Comparison of ENCODE assay signal across 8 mouse cellular contexts in the genomic region with DNA sequence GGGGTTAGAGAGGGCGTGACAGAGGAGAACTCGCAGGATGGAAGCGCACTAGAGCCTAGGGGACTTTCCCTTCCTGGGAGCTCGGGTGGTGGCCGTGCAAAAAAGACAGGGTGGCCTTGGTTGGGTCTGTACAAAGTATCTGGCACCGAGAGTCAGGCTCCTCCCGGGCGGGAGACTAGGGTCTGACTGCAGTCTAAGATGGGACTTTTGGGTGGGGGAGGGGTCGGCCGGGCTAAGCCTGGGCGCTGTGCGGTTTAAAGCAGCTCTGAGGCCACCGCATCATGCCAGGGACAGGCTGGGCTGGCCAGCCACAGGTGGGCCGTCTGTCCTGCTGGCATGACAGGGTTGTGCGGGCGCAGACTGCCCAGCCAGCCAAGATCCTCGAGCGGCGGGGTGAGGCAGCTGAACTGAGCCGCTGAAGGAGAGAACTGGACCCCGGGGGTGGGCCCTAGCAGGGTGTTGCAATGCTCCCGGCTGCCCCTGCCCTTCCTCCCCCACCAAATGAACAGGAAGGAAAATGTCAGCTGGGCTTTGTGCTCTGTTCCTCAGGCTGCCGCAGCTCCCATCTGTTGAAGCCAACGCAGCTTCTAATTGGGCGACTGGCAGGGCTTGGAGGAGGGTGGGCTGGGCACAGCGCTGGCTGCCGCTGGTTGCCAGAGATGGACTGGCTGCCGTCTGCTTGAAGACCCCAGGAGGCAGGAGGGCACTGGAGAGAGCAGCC. TPM values are rescaled to one million over a fixed set of nuclear protein-coding genes. Genes with fewer than 3 reads are reported as not detected.
A peak's percentile ranks its signal among the peaks of the same experiment; 100 is the strongest.
DNase-seq lines count a peak whose midpoint lies in the region; ATAC-seq lines count a peak whose summit lies in the region.

No protein-coding gene starts in this region.

- no peaks in the 10 kb centered on the region for H3K9me3 ChIP-seq in lung, embryonic 16.5 days (ENCODE audit: control insufficient read depth, low read length)
- H3K9me3 ChIP-seq in embryonic facial prominence, embryonic 10.5 days, result no peaks in the 10 kb centered on the region
- no peaks in the 10 kb centered on the region for H3K9me3 ChIP-seq in heart, embryonic 14.5 days (ENCODE audit: control insufficient read depth, low read length)
- no peaks in the 10 kb centered on the region for H3K9me3 ChIP-seq in midbrain, embryonic 13.5 days

- peak overlapping the region; percentile 55 for H3K4me3 ChIP-seq in lung, embryonic 16.5 days (ENCODE audit: low read length)
- peak overlapping the region; percentile 78 for H3K4me3 ChIP-seq in embryonic facial prominence, embryonic 10.5 days
- H3K4me3 ChIP-seq in heart, embryonic 14.5 days (ENCODE audit: control insufficient read depth in 1 of 2, insufficient read depth in 1 of 2, low read depth in 1 of 2, low read length in 2 of 2), result peak overlapping the region; percentile 56 to 65
- H3K4me3 ChIP-seq in midbrain, embryonic 13.5 days (replicated peaks), result peak overlapping the region; percentile 85

- H3K9ac ChIP-seq in lung, embryonic 16.5 days (ENCODE audit: low read length), result peak overlapping the region; percentile 60
- H3K9ac ChIP-seq in heart, embryonic 14.5 days (ENCODE audit: low read length), result peak overlapping the region; percentile 75
- H3K9ac ChIP-seq in midbrain, embryonic 13.5 days (replicated peaks), result peak overlapping the region; percentile 87

- ATAC-seq in lung, embryonic 16.5 days (ENCODE audit: low read depth), result peak; percentile 67
- ATAC-seq in heart, embryonic 14.5 days (ENCODE audit: insufficient number of reproducible peaks, insufficient read depth, low FRiP score, low read depth), result no peak
- ATAC-seq in midbrain, embryonic 13.5 days, result peak; percentile 77

- peaks cover 11% of the 10 kb centered on the region for H3K4me1 ChIP-seq in lung, embryonic 16.5 days (replicated peaks; ENCODE audit: control insufficient read depth, insufficient read depth, low read length)
- H3K4me1 ChIP-seq in embryonic facial prominence, embryonic 10.5 days, result peaks cover 42% of the 10 kb centered on the region
- peaks cover 30 to 43% of the 10 kb centered on the region in 2 experiments for H3K4me1 ChIP-seq in heart, embryonic 14.5 days (ENCODE audit: control insufficient read depth in 2 of 2, insufficient read depth in 2 of 2, low read length in 2 of 2)
- peaks cover 45% of the 10 kb centered on the region for H3K4me1 ChIP-seq in midbrain, embryonic 13.5 days (replicated peaks)

- peak overlapping the region; percentile 92 for H3K4me2 ChIP-seq in lung, embryonic 16.5 days (ENCODE audit: low read depth, low read length)
- peak overlapping the region; percentile 96 for H3K4me2 ChIP-seq in heart, embryonic 14.5 days (ENCODE audit: low read length)
- peak overlapping the region; percentile 97 for H3K4me2 ChIP-seq in midbrain, embryonic 13.5 days (replicated peaks)

- no peaks in the 10 kb centered on the region for H3K36me3 ChIP-seq in lung, embryonic 16.5 days (ENCODE audit: control insufficient read depth, insufficient read depth, low read length)
- H3K36me3 ChIP-seq in embryonic facial prominence, embryonic 10.5 days (replicated peaks), result no peaks in the 10 kb centered on the region
- no peaks in the 10 kb centered on the region for H3K36me3 ChIP-seq in heart, embryonic 14.5 days (ENCODE audit: control insufficient read depth, insufficient read depth, low read length)
- H3K36me3 ChIP-seq in midbrain, embryonic 13.5 days, result no peaks in the 10 kb centered on the region

- peaks cover 53% of the 10 kb centered on the region for H3K27me3 ChIP-seq in lung, embryonic 16.5 days (ENCODE audit: control insufficient read depth, insufficient read depth, low read depth, low read length)
- H3K27me3 ChIP-seq in embryonic facial prominence, embryonic 10.5 days (replicated peaks; ENCODE audit: low read depth, poor library complexity, severe bottlenecking), result peaks cover 98% of the 10 kb centered on the region
- H3K27me3 ChIP-seq in heart, embryonic 14.5 days (ENCODE audit: control insufficient read depth, insufficient read depth, low read length), result peaks cover 27% of the 10 kb centered on the region
- 0 out of 2 replicates have a peak, but pooled peaks cover 21% of the 10 kb centered on the region for H3K27me3 ChIP-seq in midbrain, embryonic 13.5 days

- H3K27ac ChIP-seq in lung, embryonic 16.5 days (ENCODE audit: low read length), result no peak overlapping the region
- peak overlapping the region; percentile 80 for H3K27ac ChIP-seq in embryonic facial prominence, embryonic 10.5 days (replicated peaks)
- no peak overlapping the region for H3K27ac ChIP-seq in heart, embryonic 14.5 days (replicated peaks in 1 of 2; ENCODE audit: control insufficient read depth in 1 of 2, insufficient read depth in 1 of 2, low read depth in 2 of 2, low read length in 2 of 2)
- peak overlapping the region; percentile 88 for H3K27ac ChIP-seq in midbrain, embryonic 13.5 days

- WGBS in lung, embryonic 16.5 days, result 1% methylated on average over 28 of the region's 28 CpGs
- under 1% methylated on average over 28 of the region's 28 CpGs for WGBS in embryonic facial prominence, embryonic 10.5 days
- 2% methylated on average over 28 of the region's 28 CpGs for WGBS in heart, embryonic 14.5 days
- WGBS in midbrain, embryonic 13.5 days, result under 1% methylated on average over 28 of the region's 28 CpGs

- DNase-seq in lung, postnatal 36 days, result no peak
- DNase-seq in embryonic facial prominence, embryonic 10.5 days (ENCODE audit: low spot score), result peak; percentile 57
- DNase-seq in layer of hippocampus, postnatal 14 days (ENCODE audit: low spot score in 2 of 2), result peak; percentile 73 to 79
- DNase-seq in yolk sac, embryonic 10.5 days (ENCODE audit: low spot score), result peak; percentile 5
- DNase-seq in T-cell, adult 2 months (ENCODE audit: low spot score), result no peak

RNA-seq across cellular contexts. Expression of a gene that starts 1.1 kb away (rescaled TPM):
- 2.7 and 3.3 TPM in 2 replicates for polyA plus RNA-seq in lung, embryonic 16.5 days (2015; fragmentation: Nextera tagmentation; extraction: Ambion mirVana)
- polyA plus RNA-seq in embryonic facial prominence, embryonic 10.5 days (2016; fragmentation: Nextera tagmentation; extraction: Ambion mirVana), result 3.4 and 3.6 TPM in 2 replicates
- 11.4 and 12.0 TPM in 2 replicates for polyA plus RNA-seq in heart, embryonic 14.5 days (2014; fragmentation: Nextera tagmentation; extraction: Ambion mirVana)
- 100 to 1,000 TPM; 193 to 194 TPM for total RNA-seq in layer of hippocampus, postnatal 14 days (2021)
- polyA plus RNA-seq in midbrain, embryonic 13.5 days (2015; fragmentation: Nextera tagmentation; extraction: Ambion mirVana), result 29.8 and 30.3 TPM in 2 replicates

Comparison
In these comparisons a context has a peak if more than half of its experiments do, and no peak if none do; other contexts are left out.
1. H3K27ac ChIP-seq: peak in embryonic facial prominence, embryonic 10.5 days (single experiment) and midbrain, embryonic 13.5 days (single experiment); none in lung, embryonic 16.5 days (single experiment) and heart, embryonic 14.5 days (0 of 2).
2. DNase-seq: peak in embryonic facial prominence, embryonic 10.5 days (single experiment), layer of hippocampus, postnatal 14 days (2 of 2) and yolk sac, embryonic 10.5 days (single experiment); none in lung, postnatal 36 days (single experiment) and T-cell, adult 2 months (single experiment).
3. Peak in every context shown above with its lines, with median percentiles within 50 percentile points of each other: H3K4me2 ChIP-seq, H3K4me3 ChIP-seq and H3K9ac ChIP-seq.